Mouse (Mus musculus): Measurements from ENCODE around the gene Dlx3.
A peak's percentile ranks its signal among the peaks of the same experiment; 100 is the strongest.

The Dlx3 gene

DNA sequence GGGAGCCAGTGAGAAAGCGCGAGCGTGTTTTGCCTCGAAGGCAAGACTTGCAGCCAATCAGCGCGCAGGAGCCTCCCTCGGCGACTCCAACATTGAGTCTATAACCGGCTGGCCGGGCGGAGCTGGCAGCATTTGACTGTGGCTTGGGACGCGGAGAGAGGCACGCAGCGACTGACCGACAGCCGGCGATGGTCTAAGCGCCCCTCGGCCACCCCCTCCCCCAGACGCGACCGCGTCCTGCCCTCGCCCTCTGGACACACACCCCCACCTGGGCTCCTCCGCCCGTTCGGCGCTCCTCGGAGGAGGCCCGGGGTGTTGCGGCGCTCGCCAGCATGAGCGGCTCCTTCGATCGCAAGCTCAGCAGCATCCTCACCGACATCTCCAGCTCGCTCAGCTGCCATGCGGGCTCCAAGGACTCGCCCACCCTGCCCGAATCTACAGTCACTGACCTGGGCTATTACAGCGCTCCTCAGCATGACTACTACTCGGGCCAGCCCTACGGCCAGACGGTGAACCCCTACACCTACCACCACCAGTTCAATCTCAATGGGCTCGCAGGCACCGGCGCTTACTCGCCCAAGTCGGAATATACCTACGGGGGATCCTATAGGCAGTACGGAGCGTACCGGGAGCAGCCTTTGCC, at the start of gene Dlx3:
Gene Dlx3 (plus strand): TSS at position 130 of the 643 bp plus-strand sequence.
- DNase-seq (ENCODE audit: low spot score) = peak; percentile 50

GRCm38 (mm10) chr11:95070140-95071107, 49.5 kb upstream of the Dlx3 start:
- DNase-seq (ENCODE audit: low spot score) = peak; percentile 71

DNA sequence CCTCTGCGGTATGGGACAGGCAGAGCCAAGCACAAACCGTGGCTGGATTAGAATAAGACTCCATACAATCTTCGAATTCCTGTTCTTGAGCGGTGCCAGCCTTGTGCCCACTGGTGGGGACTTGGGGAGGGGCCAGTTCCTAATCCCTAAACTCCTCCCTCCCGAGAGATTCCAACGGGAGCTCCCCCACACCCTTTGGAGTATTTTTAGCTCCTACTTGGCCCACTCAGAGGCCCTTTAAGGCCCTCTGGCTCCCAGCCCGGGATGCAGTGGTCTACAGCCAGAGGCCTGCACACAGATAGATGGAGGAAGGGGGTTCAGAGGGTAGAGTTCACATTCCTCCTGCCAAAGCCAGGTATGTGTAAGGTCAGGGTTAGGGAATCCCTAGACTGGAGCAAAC, 48.7 kb upstream of the Dlx3 start:
- DNase-seq (ENCODE audit: low spot score) = no peak

DNA sequence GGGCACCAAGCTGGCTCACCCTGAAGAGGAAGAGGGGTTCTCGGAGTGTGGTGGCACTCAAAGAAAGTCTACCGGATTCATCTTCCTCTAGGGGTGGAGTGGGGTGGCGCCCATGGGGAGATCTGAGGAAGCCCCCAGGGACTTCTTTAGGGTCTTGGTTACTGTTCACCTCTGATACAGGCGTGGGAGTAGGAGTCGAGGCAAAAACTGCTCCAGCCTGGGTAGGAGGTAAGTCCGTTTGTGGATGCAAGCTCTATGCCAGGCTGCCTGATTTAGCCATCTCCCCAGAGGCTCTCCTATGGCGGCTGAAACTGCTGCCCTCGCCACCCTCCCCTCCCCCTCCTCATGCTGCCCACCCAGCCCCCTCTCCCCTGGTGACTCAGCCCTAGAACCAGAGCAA, 47.8 kb upstream of the Dlx3 start:
- DNase-seq (ENCODE audit: low spot score) = no peak

- peak; percentile 70 for DNase-seq (ENCODE audit: low spot score)
Observed at GRCm38 (mm10) chr11:95072804-95073203, 47.1 kb upstream of the Dlx3 start.

DNA sequence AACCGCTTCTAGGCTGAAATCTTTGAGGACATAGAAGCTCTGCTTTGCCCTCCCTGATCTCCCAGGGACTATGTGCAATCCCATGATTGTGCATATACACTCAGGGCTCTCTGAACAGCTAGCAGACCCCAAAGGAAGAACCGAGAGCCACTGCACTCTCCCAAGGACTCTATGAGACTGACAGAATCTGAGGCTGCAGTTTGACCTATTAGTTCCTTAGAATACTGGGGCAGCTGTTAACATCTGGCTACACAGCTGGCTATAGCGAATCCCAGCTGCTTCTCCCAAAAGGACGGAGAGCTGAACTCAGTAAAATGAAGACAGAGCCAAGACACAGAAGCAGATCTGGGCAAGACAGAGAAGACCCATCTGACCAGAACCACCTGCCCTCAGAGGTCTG, 46.1 kb upstream of the Dlx3 start:
- no peak for DNase-seq (ENCODE audit: low spot score)

GRCm38 (mm10) chr11:95074694-95075093, 45.2 kb upstream of the Dlx3 start:
- DNase-seq (ENCODE audit: low spot score) = no peak

DNA sequence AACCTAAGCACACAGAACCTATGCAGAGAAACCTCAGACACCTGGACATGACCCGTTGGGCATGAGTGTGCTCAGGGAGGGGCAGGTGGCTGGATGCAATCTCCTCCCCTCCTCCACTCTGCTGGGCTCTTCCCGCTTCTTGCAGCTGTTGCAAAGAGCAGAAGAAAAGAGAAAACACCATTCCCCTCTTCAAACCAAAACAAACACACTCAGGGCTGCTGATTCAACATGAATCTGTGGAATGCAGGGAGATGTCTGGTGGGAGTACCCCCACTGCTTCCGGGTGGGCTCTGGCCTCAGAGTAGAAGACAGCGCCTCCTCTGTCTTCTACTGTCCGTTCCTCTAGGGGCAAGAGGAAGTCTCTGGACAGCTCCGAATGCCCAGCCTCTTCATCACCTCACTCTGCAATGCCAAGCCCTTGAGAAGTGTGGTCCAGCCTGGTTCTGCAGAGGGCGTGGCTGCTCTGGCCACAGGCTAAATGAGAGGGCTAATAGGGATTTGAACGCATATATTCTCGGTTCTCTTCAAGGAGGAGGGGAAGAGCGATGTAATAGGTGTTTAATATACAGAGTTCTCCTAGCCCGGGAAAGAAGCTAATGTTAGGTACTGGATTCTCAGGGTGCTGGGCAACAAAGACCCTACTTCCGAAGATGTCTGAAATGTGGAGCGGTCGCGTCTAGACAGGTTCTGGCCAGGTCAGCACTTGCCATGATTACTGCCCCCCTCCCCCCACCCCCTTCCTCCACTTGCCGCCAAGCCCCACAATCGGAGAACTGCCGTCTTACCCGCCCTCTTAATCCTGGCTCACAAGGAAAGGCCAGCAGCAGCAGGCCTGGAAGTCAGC, 44.5 kb upstream of the Dlx3 start:
- DNase-seq (ENCODE audit: low spot score) = no peak

- peak; percentile 67 for DNase-seq (ENCODE audit: low spot score)
Observed at GRCm38 (mm10) chr11:95076041-95076535, 43.8 kb upstream of the Dlx3 start.

DNA sequence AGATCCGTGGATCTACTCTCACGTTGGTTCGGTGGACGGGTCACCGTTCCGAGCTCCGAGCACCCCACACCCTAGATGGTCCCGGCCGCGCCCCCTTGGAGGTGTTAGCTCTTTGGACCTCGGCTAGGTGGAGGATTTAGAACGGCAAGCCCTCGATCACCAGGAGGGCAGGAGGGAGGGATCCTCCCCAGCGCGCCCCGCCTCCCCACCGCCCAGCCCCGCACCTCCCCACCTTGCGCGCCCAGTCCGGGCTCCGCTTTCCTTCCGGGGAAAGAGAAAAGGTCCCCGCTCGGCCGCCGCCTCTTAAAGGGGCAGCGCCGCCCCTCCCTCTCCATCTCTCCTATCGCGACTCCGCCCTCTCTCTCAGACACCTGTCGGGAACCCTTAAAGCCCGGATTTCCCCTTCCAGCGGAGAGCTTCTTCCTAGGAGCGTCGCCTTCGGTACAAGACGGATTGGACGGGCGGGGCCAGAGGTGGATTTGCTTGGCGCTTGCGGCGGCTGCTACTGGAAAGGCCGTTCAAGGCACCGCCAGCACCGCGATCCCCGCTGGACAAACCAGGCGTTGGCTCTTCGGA, 43.3 kb upstream of the Dlx3 start, which contains the start of gene Itga3:
Gene Itga3 (minus strand): TSS at position 266 of the 576 bp plus-strand sequence.
- peak; percentile 90 for DNase-seq (ENCODE audit: low spot score)

- no peak for DNase-seq (ENCODE audit: low spot score)
Observed at GRCm38 (mm10) chr11:95077956-95078355, 42.0 kb upstream of the Dlx3 start.

DNA sequence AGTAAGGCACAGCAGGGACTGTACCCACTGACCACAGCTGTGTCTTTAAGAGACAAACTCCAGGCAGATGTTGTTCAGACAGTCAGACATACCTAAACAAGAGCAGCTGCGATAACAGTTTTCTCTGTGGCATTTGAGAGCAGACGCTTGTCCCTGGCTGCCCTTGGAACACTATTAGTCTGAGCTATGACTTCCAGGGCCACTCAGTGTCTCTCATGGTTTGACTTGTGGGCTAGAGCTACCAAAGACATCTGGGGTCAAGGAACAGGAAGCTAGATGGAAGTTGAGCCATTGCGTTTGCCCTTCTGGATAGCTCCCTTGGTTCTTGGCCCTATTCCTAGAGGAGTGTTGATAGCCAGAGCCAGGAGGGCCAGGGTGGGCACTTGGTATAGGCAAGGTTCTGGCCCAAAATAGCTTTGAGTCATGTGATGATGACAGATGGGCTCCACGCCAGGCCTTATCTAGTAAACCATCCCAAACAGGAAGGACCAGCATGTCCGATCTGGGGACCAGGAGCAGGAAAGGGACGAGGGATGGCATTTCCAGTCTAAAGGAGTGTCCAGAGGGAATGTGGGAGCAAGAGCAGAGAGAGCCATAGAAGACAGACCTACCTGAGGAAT, 40.6 kb upstream of the Dlx3 start:
- peak; percentile 61 for DNase-seq (ENCODE audit: low spot score)

- no peak for DNase-seq (ENCODE audit: low spot score)
Observed at GRCm38 (mm10) chr11:95080783-95081182, 39.1 kb upstream of the Dlx3 start.

DNA sequence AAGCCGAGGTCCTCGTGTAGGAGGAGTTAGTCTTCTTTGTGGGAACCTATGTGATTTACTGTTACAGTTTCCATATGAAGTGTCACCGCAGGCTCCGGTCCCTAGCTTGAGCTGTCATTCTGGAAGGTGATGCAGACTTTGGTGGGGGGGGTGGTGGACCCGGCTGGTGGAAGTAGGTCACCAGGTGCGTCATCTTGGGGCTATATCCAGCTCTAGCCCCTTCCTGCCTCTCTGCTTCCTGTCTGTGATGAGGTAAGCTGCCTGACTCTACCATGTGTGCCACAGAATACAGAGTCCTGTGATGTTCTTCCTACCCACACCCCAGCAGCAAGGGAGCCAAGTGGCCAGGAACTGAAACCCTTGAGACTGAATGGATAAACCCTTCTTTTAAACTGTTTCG, 37.0 kb upstream of the Dlx3 start:
- DNase-seq (ENCODE audit: low spot score) = no peak

DNA sequence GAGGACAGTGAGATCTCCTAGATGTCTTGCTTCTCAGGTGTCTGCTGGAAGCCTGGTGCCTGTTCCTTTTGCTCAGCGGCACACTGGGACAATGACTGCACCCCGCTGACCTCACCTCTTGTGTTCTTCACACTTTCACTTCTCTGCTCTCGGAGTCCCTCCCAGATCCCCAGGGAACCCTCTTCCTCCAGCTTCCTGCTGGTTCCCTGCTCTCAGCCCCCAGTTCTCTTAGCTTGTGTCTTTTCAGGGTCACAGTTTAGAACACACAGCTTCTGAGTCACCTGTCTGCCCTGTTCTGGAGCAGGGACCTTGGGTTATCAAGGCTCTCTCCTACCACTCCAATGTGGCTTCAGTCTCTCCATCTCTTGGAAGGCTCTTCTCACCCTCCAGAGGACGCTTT, 35.7 kb upstream of the Dlx3 start:
- no peak for DNase-seq (ENCODE audit: low spot score)

- DNase-seq (ENCODE audit: low spot score) = no peak
Observed at GRCm38 (mm10) chr11:95084811-95085382, 35.0 kb upstream of the Dlx3 start.

- no peak for DNase-seq (ENCODE audit: low spot score)
Observed at GRCm38 (mm10) chr11:95085710-95086109, 34.2 kb upstream of the Dlx3 start.

- no peak for DNase-seq (ENCODE audit: low spot score)
Observed at GRCm38 (mm10) chr11:95086229-95086628, 33.7 kb upstream of the Dlx3 start.

DNA sequence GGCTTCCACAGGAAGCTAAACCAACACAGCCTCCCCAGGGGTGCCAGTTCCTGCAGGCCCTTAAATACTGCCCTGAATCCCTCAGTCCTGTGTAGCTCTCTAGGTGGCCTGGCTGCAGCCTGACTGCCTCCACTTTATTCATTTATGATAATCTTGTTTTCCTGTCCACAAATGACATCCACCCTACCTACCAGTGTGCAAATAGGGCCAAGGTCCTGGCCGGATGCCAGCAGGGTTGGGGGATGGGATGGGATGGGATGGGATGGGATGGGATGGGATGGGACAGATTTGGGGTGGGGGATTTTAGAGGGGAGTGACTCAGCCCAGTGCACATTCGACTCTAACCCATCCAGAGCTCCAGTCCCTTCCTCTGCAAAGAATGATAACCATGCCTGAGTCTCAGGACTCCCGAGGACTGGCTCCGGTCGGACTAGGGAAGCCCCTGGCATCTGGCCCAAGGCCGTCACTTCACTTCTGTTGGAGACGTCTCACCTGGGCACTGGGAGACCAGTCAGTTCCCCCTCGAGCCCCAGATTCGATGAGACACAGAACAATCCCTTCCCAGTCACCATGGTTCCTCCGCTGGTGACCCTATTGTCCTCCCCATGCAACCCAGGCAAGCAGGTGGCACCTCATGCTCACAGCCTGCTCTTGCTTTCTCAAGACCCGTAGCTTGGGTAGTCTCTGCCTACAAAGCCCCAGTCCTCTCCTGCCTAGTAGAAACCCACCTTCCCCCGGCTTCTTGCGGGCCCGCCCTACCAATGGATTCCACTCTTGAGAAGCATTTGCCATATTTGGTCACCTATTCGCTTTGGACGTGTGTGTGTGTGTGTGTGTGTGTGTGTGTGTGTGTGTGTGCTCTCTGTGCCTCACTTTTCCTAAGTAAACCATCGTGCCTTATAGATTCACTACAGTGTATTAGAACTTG, 32.4 kb upstream of the Dlx3 start:
- DNase-seq (ENCODE audit: low spot score) = no peak

DNA sequence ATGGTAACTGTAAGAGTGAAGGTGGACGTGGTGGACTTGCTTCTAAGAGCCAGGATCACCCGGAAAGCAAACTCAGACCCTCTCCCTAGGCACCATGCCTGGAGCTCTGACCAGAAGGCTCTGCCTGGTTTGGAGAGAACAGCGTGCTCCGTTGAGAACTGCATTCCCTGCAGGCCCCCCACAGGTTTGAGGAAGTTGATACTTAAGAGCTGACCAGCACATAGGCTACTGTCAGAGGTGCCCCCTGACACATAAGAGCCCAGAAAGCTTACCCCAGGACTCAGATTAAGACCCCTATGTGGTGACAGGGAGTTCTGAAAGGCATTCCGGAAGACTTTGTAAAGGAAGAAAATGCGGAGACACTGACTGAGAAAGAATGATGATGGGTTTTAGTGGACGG, 31.6 kb upstream of the Dlx3 start:
- no peak for DNase-seq (ENCODE audit: low spot score)

Measured in urinary bladder, postnatal 14 days (tissue).